Mouse (Mus musculus) thymus, postnatal 4 days (tissue): ENCODE results near the gene Tor3a.

Source experiments
- DNase-seq: peaks from one replicate; pipeline ENCODE4 v3.0.0; 2021

Tor3a gene

GRCm38 (mm10) chr1:156674195-156675000, at the start of gene Tor3a:
Gene Tor3a (minus strand): TSS chr1:156674356.
- DNase-seq, result peak; percentile 75

- no peak for DNase-seq
Measured at GRCm38 (mm10) chr1:156722089-156722488, 47.9 kb upstream of the Tor3a start.

GRCm38 (mm10) chr1:156720046-156720445, 45.9 kb upstream of the Tor3a start:
- no peak for DNase-seq

GRCm38 (mm10) chr1:156718950-156719805, 45.0 kb upstream of the Tor3a start, which contains the start of gene Fam20b:
Gene Fam20b (minus strand): TSS chr1:156719086.
- peak; percentile 98 for DNase-seq

GRCm38 (mm10) chr1:156718286-156718949, 44.3 kb upstream of the Tor3a start:
- DNase-seq, result peak; percentile 82

GRCm38 (mm10) chr1:156717751-156718285, 43.7 kb upstream of the Tor3a start:
- DNase-seq, result no peak

- DNase-seq, result no peak
Measured at GRCm38 (mm10) chr1:156716681-156717080, 42.5 kb upstream of the Tor3a start.

- DNase-seq, result peak; percentile 30
Measured at GRCm38 (mm10) chr1:156710472-156711098, 36.4 kb upstream of the Tor3a start.

GRCm38 (mm10) chr1:156708672-156709071, 34.5 kb upstream of the Tor3a start:
- DNase-seq, result no peak

- no peak for DNase-seq
Measured at GRCm38 (mm10) chr1:156705696-156706285, 31.6 kb upstream of the Tor3a start.

GRCm38 (mm10) chr1:156703444-156703843, 29.3 kb upstream of the Tor3a start:
- DNase-seq, result no peak

- DNase-seq, result no peak
Measured at GRCm38 (mm10) chr1:156702151-156702550, 28.0 kb upstream of the Tor3a start.

GRCm38 (mm10) chr1:156686025-156686661, 12.0 kb upstream of the Tor3a start:
- DNase-seq, result no peak

GRCm38 (mm10) chr1:156679599-156679998, 5.4 kb upstream of the Tor3a start:
- no peak for DNase-seq

GRCm38 (mm10) chr1:156677230-156677629, 3.1 kb upstream of the Tor3a start:
- no peak for DNase-seq

- DNase-seq, result no peak
Measured at GRCm38 (mm10) chr1:156676596-156676995, 2.4 kb upstream of the Tor3a start.

GRCm38 (mm10) chr1:156676171-156676570, 2.0 kb upstream of the Tor3a start:
- peak; percentile 76 for DNase-seq

- DNase-seq, result peak; percentile 64
Measured at GRCm38 (mm10) chr1:156673476-156674194, 521 bp downstream of the Tor3a start.

GRCm38 (mm10) chr1:156672720-156673475, 1.3 kb downstream of the Tor3a start:
- peak; percentile 49 for DNase-seq

GRCm38 (mm10) chr1:156671921-156672320, 2.2 kb downstream of the Tor3a start:
- DNase-seq, result no peak
